15 mouse cellular contexts compared by ENCODE assay signal in genomic region chr19:33244196-33244595, GRCm38 (mm10).
"Had no signal": no experiment of that assay in that cellular context is flagged by ENCODE, and none has a peak within 500 bp of the region (broad histone marks: within the 10 kb centered on the region; RNA-seq: fewer than 3 reads in every experiment).

No protein-coding gene starts in this region.

- H3K36me3 ChIP-seq: neural tube, embryonic 13.5 days; neural tube, embryonic 15.5 days; stomach, embryonic 15.5 days had no signal

- H3K27me3 ChIP-seq: neural tube, embryonic 13.5 days; neural tube, embryonic 15.5 days; stomach, embryonic 15.5 days had no signal

- H3K4me3 ChIP-seq: neural tube, embryonic 13.5 days; neural tube, embryonic 15.5 days; stomach, embryonic 15.5 days had no signal

- H3K4me2 ChIP-seq: neural tube, embryonic 13.5 days; neural tube, embryonic 15.5 days; stomach, embryonic 15.5 days had no signal

- DNase-seq: retina, postnatal 1 day; right cerebral cortex, adult 18-20 months; right cerebral cortex, postnatal 14 days; right cerebral cortex, postnatal 25 days; right cerebral cortex, postnatal 4 days; thymus, adult 18-20 months; thymus, adult 2 months; thymus, postnatal 14 days; thymus, postnatal 25 days; thymus, postnatal 36 days; thymus, postnatal 4 days had no signal

- H3K27ac ChIP-seq: neural tube, embryonic 13.5 days; neural tube, embryonic 15.5 days; stomach, embryonic 15.5 days; stomach, postnatal 0 days had no signal

- H3K4me1 ChIP-seq: neural tube, embryonic 13.5 days; neural tube, embryonic 15.5 days; stomach, embryonic 15.5 days had no signal

- H3K9ac ChIP-seq: neural tube, embryonic 13.5 days; neural tube, embryonic 15.5 days; stomach, embryonic 15.5 days had no signal

- H3K9me3 ChIP-seq: neural tube, embryonic 13.5 days; neural tube, embryonic 15.5 days; stomach, embryonic 15.5 days had no signal
